Mouse (Mus musculus) naive thymus-derived CD4-positive, alpha-beta T cell, adult 2 months (primary cell): Measurements from ENCODE around the gene Sptlc3.

Experiments
- DNase-seq: peaks from one replicate; pipeline ENCODE4 v3.0.0-alpha.2; 2011; ENCODE audit warnings: low read depth

Gene Sptlc3

GRCm38 (mm10) chr2:139493836-139494235 lies at the start of gene Sptlc3:
Sptlc3 (plus strand) TSS chr2:139493913.
- DNase-seq = no peak

GRCm38 (mm10) chr2:139467726-139468125 lies 26.0 kb upstream of the Sptlc3 start:
- no peak for DNase-seq

GRCm38 (mm10) chr2:139488708-139489107 lies 5.0 kb upstream of the Sptlc3 start:
- no peak for DNase-seq

GRCm38 (mm10) chr2:139494629-139495028 lies 916 bp downstream of the Sptlc3 start:
- DNase-seq = no peak

GRCm38 (mm10) chr2:139561966-139562505 lies 68.3 kb downstream of the Sptlc3 start:
- no peak for DNase-seq

GRCm38 (mm10) chr2:139579280-139579679 lies 85.6 kb downstream of the Sptlc3 start:
- DNase-seq = no peak

GRCm38 (mm10) chr2:139582766-139583165 lies 89.1 kb downstream of the Sptlc3 start:
- DNase-seq = no peak

GRCm38 (mm10) chr2:139587660-139588200 lies 94.0 kb downstream of the Sptlc3 start:
- no peak for DNase-seq

GRCm38 (mm10) chr2:139589905-139590304 lies 96.2 kb downstream of the Sptlc3 start:
- peak; percentile 52 for DNase-seq

GRCm38 (mm10) chr2:139590888-139591698 lies 97.4 kb downstream of the Sptlc3 start:
- DNase-seq = peak; percentile 74

- DNase-seq = no peak
These were observed 98.4 kb downstream of the Sptlc3 start for GRCm38 (mm10) chr2:139592109-139592508.

GRCm38 (mm10) chr2:139597229-139597628 lies 103.5 kb downstream of the Sptlc3 start:
- DNase-seq = no peak

- no peak for DNase-seq
These were observed 108.0 kb downstream of the Sptlc3 start for GRCm38 (mm10) chr2:139601543-139602194.

GRCm38 (mm10) chr2:139608167-139608566 lies 114.5 kb downstream of the Sptlc3 start:
- no peak for DNase-seq

- no peak for DNase-seq
These were observed 115.1 kb downstream of the Sptlc3 start for GRCm38 (mm10) chr2:139608810-139609209.

GRCm38 (mm10) chr2:139609231-139609630 lies 115.5 kb downstream of the Sptlc3 start:
- DNase-seq = no peak

GRCm38 (mm10) chr2:139609662-139610291 lies 116.1 kb downstream of the Sptlc3 start:
- no peak for DNase-seq

- DNase-seq = no peak
These were observed 118.8 kb downstream of the Sptlc3 start for GRCm38 (mm10) chr2:139612410-139613107.

- no peak for DNase-seq
These were observed 132.8 kb downstream of the Sptlc3 start for GRCm38 (mm10) chr2:139626496-139626895.

GRCm38 (mm10) chr2:139628731-139629130 lies 135.0 kb downstream of the Sptlc3 start:
- no peak for DNase-seq

- DNase-seq = no peak
These were observed 135.9 kb downstream of the Sptlc3 start for GRCm38 (mm10) chr2:139629653-139630052.

GRCm38 (mm10) chr2:139634506-139634905 lies 140.8 kb downstream of the Sptlc3 start:
- no peak for DNase-seq
